ENCODE assay signal across 14 mouse cellular contexts in the genomic region with DNA sequence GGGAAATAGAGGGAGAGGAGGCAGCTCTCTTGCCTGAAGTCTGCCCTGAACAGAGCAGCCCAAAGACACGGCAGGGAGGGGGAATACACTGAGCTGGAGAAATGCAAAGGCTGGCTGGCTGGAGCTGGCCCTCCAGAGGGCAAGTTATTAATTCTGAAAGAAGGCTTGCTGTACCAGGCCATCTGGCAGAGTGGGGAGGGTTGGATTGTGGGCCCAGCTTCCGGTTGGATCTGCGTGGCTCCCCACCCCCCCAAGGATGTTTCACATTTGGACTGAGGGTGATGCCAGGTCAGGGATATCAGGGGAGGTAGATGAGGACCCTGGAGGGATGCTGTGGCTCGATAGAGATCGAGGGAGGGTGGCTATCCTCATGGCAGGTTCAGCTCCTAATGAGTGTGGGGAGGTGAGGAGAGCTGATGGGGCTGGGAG.
DNase-seq lines count a peak whose midpoint lies in the region; ATAC-seq lines count a peak whose summit lies in the region.
"Had no signal": no experiment of that assay in that cellular context is flagged by ENCODE, and none has a peak within 500 bp of the region (broad histone marks: within the 10 kb centered on the region; RNA-seq: fewer than 3 reads in every experiment).

No protein-coding gene starts in this region.

- intact Hi-C loops in heart, postnatal 25 days (cut with DNase I) = loop anchor here (5.0 kb wide), 1 partner anchor 77 kb away; no protein-coding TSS in a partner anchor

- H3K27ac ChIP-seq in midbrain, embryonic 11.5 days (ENCODE audit: low read depth, low read length) = peak overlapping the region; percentile 35; the same call in 1 of the 2 replicates
- H3K27ac ChIP-seq in midbrain, embryonic 10.5 days (replicated peaks) = no peak overlapping the region
- H3K27ac ChIP-seq in forebrain, embryonic 12.5 days = peak overlapping the region; percentile 88
- H3K27ac ChIP-seq in hindbrain, embryonic 15.5 days (replicated peaks) = peak overlapping the region; percentile 70
- H3K27ac ChIP-seq in neural tube, embryonic 13.5 days (replicated peaks) = peak overlapping the region; percentile 69

- peak; percentile 75 for ATAC-seq in midbrain, embryonic 11.5 days (ENCODE audit: low FRiP score)
- peak; percentile 83 for ATAC-seq in forebrain, embryonic 12.5 days (ENCODE audit: low FRiP score)
- ATAC-seq in hindbrain, embryonic 15.5 days (ENCODE audit: low FRiP score, low read depth) = peak; percentile 81
- peak; percentile 82 for ATAC-seq in neural tube, embryonic 13.5 days (ENCODE audit: low read depth)
- ATAC-seq: CD4-positive, CD25-positive, alpha-beta regulatory T cell, adult 4 months had no signal

- no peak overlapping the region for H3K4me3 ChIP-seq in midbrain, embryonic 11.5 days (ENCODE audit: low read depth, low read length)
- H3K4me3 ChIP-seq in midbrain, embryonic 10.5 days = no peak overlapping the region
- H3K4me3 ChIP-seq in forebrain, embryonic 12.5 days (replicated peaks) = no peak overlapping the region
- no peak overlapping the region for H3K4me3 ChIP-seq in hindbrain, embryonic 15.5 days
- H3K4me3 ChIP-seq in neural tube, embryonic 13.5 days = no peak overlapping the region

- 49% methylated on average over 5 of the region's 5 CpGs for WGBS in midbrain, embryonic 11.5 days
- WGBS in midbrain, embryonic 10.5 days = 56% methylated on average over 5 of the region's 5 CpGs
- 10% methylated on average over 5 of the region's 5 CpGs for WGBS in forebrain, embryonic 12.5 days
- WGBS in hindbrain, embryonic 15.5 days = 10% methylated on average over 5 of the region's 5 CpGs
- 14% methylated on average over 5 of the region's 5 CpGs for WGBS in neural tube, embryonic 13.5 days

- no peaks in the 10 kb centered on the region for H3K36me3 ChIP-seq in midbrain, embryonic 11.5 days (ENCODE audit: control insufficient read depth, insufficient read depth, low read length)
- no peaks in the 10 kb centered on the region for H3K36me3 ChIP-seq in midbrain, embryonic 10.5 days
- H3K36me3 ChIP-seq in forebrain, embryonic 12.5 days (replicated peaks) = no peaks in the 10 kb centered on the region
- no peaks in the 10 kb centered on the region for H3K36me3 ChIP-seq in hindbrain, embryonic 15.5 days
- H3K36me3 ChIP-seq in neural tube, embryonic 13.5 days = no peaks in the 10 kb centered on the region

- H3K9me3 ChIP-seq in midbrain, embryonic 11.5 days (ENCODE audit: control insufficient read depth, low read length) = no peaks in the 10 kb centered on the region
- no peaks in the 10 kb centered on the region for H3K9me3 ChIP-seq in midbrain, embryonic 10.5 days (replicated peaks)
- H3K9me3 ChIP-seq in forebrain, embryonic 12.5 days = no peaks in the 10 kb centered on the region
- H3K9me3 ChIP-seq in hindbrain, embryonic 15.5 days = no peaks in the 10 kb centered on the region
- H3K9me3 ChIP-seq in neural tube, embryonic 13.5 days = no peaks in the 10 kb centered on the region

- peaks cover 14% of the 10 kb centered on the region for H3K4me1 ChIP-seq in midbrain, embryonic 11.5 days (ENCODE audit: control insufficient read depth, insufficient read depth, low read length)
- peaks cover 30% of the 10 kb centered on the region for H3K4me1 ChIP-seq in midbrain, embryonic 10.5 days
- peaks cover 31% of the 10 kb centered on the region for H3K4me1 ChIP-seq in forebrain, embryonic 12.5 days
- H3K4me1 ChIP-seq in hindbrain, embryonic 15.5 days (replicated peaks) = peaks cover 43% of the 10 kb centered on the region
- peaks cover 70% of the 10 kb centered on the region for H3K4me1 ChIP-seq in neural tube, embryonic 13.5 days (replicated peaks)

- H3K4me2 ChIP-seq in midbrain, embryonic 11.5 days = no peak overlapping the region
- peak overlapping the region; percentile 29 for H3K4me2 ChIP-seq in forebrain, embryonic 12.5 days
- peak overlapping the region; percentile 18; the same call in 1 of the 2 replicates for H3K4me2 ChIP-seq in hindbrain, embryonic 15.5 days
- peak overlapping the region; percentile 23 for H3K4me2 ChIP-seq in neural tube, embryonic 13.5 days
- H3K4me2 ChIP-seq: heart, embryonic 11.5 days had no signal

- H3K9ac ChIP-seq in midbrain, embryonic 11.5 days (ENCODE audit: low read length) = no peak overlapping the region
- no peak overlapping the region for H3K9ac ChIP-seq in forebrain, embryonic 12.5 days
- no peak overlapping the region for H3K9ac ChIP-seq in hindbrain, embryonic 15.5 days
- no peak overlapping the region for H3K9ac ChIP-seq in neural tube, embryonic 13.5 days

- no peak for DNase-seq in midbrain, embryonic 11.5 days (ENCODE audit: low spot score, missing footprints)
- no peak for DNase-seq in midbrain, embryonic 10.5 days (ENCODE audit: low spot score)
- no peak for DNase-seq in heart, adult 9 months (ENCODE audit: low spot score in 2 of 2)
- DNase-seq in heart, adult 8-10 months (ENCODE audit: low spot score) = no peak
- DNase-seq in heart, postnatal 25 days (ENCODE audit: low spot score) = no peak
- DNase-seq: cerebellum, postnatal 36 days; gastrocnemius, postnatal 10 days; kidney, postnatal 14 days; liver had no signal

- H3K27me3 ChIP-seq in midbrain, embryonic 11.5 days (ENCODE audit: control insufficient read depth, insufficient read depth, low read length) = peaks cover 3% of the 10 kb centered on the region; the same call in 1 of the 2 replicates
- H3K27me3 ChIP-seq in midbrain, embryonic 10.5 days (ENCODE audit: low read depth, poor library complexity, severe bottlenecking) = peaks cover 82% of the 10 kb centered on the region
- peaks cover 28% of the 10 kb centered on the region for H3K27me3 ChIP-seq in forebrain, embryonic 12.5 days
- no peaks in the 10 kb centered on the region for H3K27me3 ChIP-seq in hindbrain, embryonic 15.5 days
- H3K27me3 ChIP-seq in neural tube, embryonic 13.5 days = peaks cover 13% of the 10 kb centered on the region
